Mouse (Mus musculus): ENCODE measurements around the gene Slc16a3. TPM values are rescaled to one million over a fixed set of nuclear protein-coding genes. Genes with fewer than 3 reads are reported as not detected.

Gene Slc16a3
- polyA plus RNA-seq, 1 experiment from 2014 or later = 4.8 TPM

GRCm38 (mm10) chr11:120961594-120961993 is 13.3 kb downstream of the Slc16a3 start:
- no peak for ATAC-seq (ENCODE audit: low FRiP score, low TSS enrichment)
- Histone ChIP-seq H3K9ac (replicated peaks; ENCODE audit: low read length) (no peak overlapping the region), H3K4me1 (ENCODE audit: control insufficient read depth, insufficient read depth, low read length) (no peaks in the 10 kb centered on the region), H3K36me3 (ENCODE audit: control insufficient read depth, insufficient read depth, low read length) (peaks cover 89% of the 10 kb centered on the region), H3K4me2 (ENCODE audit: low read length) (no peak overlapping the region), H3K4me3 (replicated peaks; ENCODE audit: low read depth, low read length) (no peak overlapping the region), H3K9me3 (ENCODE audit: control insufficient read depth, low read length) (no peaks in the 10 kb centered on the region), H3K27ac (replicated peaks; ENCODE audit: low read depth, low read length) (no peak overlapping the region), H3K27me3 (ENCODE audit: control insufficient read depth, insufficient read depth, low read length) (no peaks in the 10 kb centered on the region)
- 90% methylated on average over 7 of the region's 7 CpGs for WGBS
- DNase-seq = no peak

GRCm38 (mm10) chr11:120962050-120962771 is 13.9 kb downstream of the Slc16a3 start:
- ATAC-seq (ENCODE audit: low FRiP score, low TSS enrichment) = no peak
- Histone ChIP-seq H3K9me3 (ENCODE audit: control insufficient read depth, low read length) (no peaks in the 10 kb centered on the region), H3K4me2 (ENCODE audit: low read length) (no peak overlapping the region), H3K36me3 (ENCODE audit: control insufficient read depth, insufficient read depth, low read length) (peaks cover 89% of the 10 kb centered on the region), H3K9ac (replicated peaks; ENCODE audit: low read length) (no peak overlapping the region), H3K4me1 (ENCODE audit: control insufficient read depth, insufficient read depth, low read length) (no peaks in the 10 kb centered on the region), H3K27ac (replicated peaks; ENCODE audit: low read depth, low read length) (no peak overlapping the region), H3K27me3 (ENCODE audit: control insufficient read depth, insufficient read depth, low read length) (no peaks in the 10 kb centered on the region), H3K4me3 (replicated peaks; ENCODE audit: low read depth, low read length) (no peak overlapping the region)
- 95% methylated on average over 13 of the region's 13 CpGs for WGBS
- no peak for DNase-seq

- Histone ChIP-seq H3K27ac (replicated peaks; ENCODE audit: low read depth, low read length) (no peak overlapping the region), H3K4me1 (ENCODE audit: control insufficient read depth, insufficient read depth, low read length) (no peaks in the 10 kb centered on the region), H3K9me3 (ENCODE audit: control insufficient read depth, low read length) (no peaks in the 10 kb centered on the region), H3K27me3 (ENCODE audit: control insufficient read depth, insufficient read depth, low read length) (no peaks in the 10 kb centered on the region), H3K9ac (replicated peaks; ENCODE audit: low read length) (no peak overlapping the region), H3K4me2 (ENCODE audit: low read length) (no peak overlapping the region), H3K36me3 (ENCODE audit: control insufficient read depth, insufficient read depth, low read length) (peaks cover 89% of the 10 kb centered on the region), H3K4me3 (replicated peaks; ENCODE audit: low read depth, low read length) (no peak overlapping the region)
- ATAC-seq (ENCODE audit: low FRiP score, low TSS enrichment) (no peak), DNase-seq (no peak)
- WGBS = 86% methylated on average over 7 of the region's 7 CpGs
Measured at GRCm38 (mm10) chr11:120962909-120963308, 14.6 kb downstream of the Slc16a3 start.

- ATAC-seq (ENCODE audit: low FRiP score, low TSS enrichment) (no peak), DNase-seq (peak; percentile 40)
- 73% methylated on average over 10 of the region's 10 CpGs for WGBS
- Histone ChIP-seq H3K4me1 (ENCODE audit: control insufficient read depth, insufficient read depth, low read length) (no peaks in the 10 kb centered on the region), H3K9ac (replicated peaks; ENCODE audit: low read length) (no peak overlapping the region), H3K36me3 (ENCODE audit: control insufficient read depth, insufficient read depth, low read length) (peaks cover 93% of the 10 kb centered on the region), H3K27me3 (ENCODE audit: control insufficient read depth, insufficient read depth, low read length) (no peaks in the 10 kb centered on the region), H3K4me2 (ENCODE audit: low read length) (no peak overlapping the region), H3K4me3 (replicated peaks; ENCODE audit: low read depth, low read length) (no peak overlapping the region), H3K9me3 (ENCODE audit: control insufficient read depth, low read length) (no peaks in the 10 kb centered on the region), H3K27ac (replicated peaks; ENCODE audit: low read depth, low read length) (no peak overlapping the region)
Measured at GRCm38 (mm10) chr11:120964195-120965157, 16.2 kb downstream of the Slc16a3 start.

GRCm38 (mm10) chr11:120965587-120965986 is 17.3 kb downstream of the Slc16a3 start:
- Histone ChIP-seq H3K9ac (replicated peaks; ENCODE audit: low read length) (no peak overlapping the region), H3K4me3 (replicated peaks; ENCODE audit: low read depth, low read length) (no peak overlapping the region), H3K4me1 (ENCODE audit: control insufficient read depth, insufficient read depth, low read length) (no peaks in the 10 kb centered on the region), H3K27me3 (ENCODE audit: control insufficient read depth, insufficient read depth, low read length) (no peaks in the 10 kb centered on the region), H3K9me3 (ENCODE audit: control insufficient read depth, low read length) (no peaks in the 10 kb centered on the region), H3K27ac (replicated peaks; ENCODE audit: low read depth, low read length) (no peak overlapping the region), H3K36me3 (ENCODE audit: control insufficient read depth, insufficient read depth, low read length) (peaks cover 99% of the 10 kb centered on the region), H3K4me2 (ENCODE audit: low read length) (no peak overlapping the region)
- 86% methylated on average over 4 of the region's 4 CpGs for WGBS
- ATAC-seq (ENCODE audit: low FRiP score, low TSS enrichment) (no peak), DNase-seq (no peak)

GRCm38 (mm10) chr11:120969742-120970141 is 21.5 kb downstream of the Slc16a3 start:
- Histone ChIP-seq H3K4me2 (ENCODE audit: low read length) (no peak overlapping the region), H3K9me3 (ENCODE audit: control insufficient read depth, low read length) (no peaks in the 10 kb centered on the region), H3K27me3 (ENCODE audit: control insufficient read depth, insufficient read depth, low read length) (no peaks in the 10 kb centered on the region), H3K4me3 (replicated peaks; ENCODE audit: low read depth, low read length) (no peak overlapping the region), H3K36me3 (ENCODE audit: control insufficient read depth, insufficient read depth, low read length) (peaks cover 100% of the 10 kb centered on the region), H3K9ac (replicated peaks; ENCODE audit: low read length) (no peak overlapping the region), H3K4me1 (ENCODE audit: control insufficient read depth, insufficient read depth, low read length) (no peaks in the 10 kb centered on the region), H3K27ac (replicated peaks; ENCODE audit: low read depth, low read length) (no peak overlapping the region)
- DNase-seq (no peak), ATAC-seq (ENCODE audit: low FRiP score, low TSS enrichment) (no peak)
- WGBS = 95% methylated on average over 5 of the region's 5 CpGs

GRCm38 (mm10) chr11:120971237-120971636 is 23.0 kb downstream of the Slc16a3 start:
- WGBS = 92% methylated on average over 5 of the region's 5 CpGs

GRCm38 (mm10) chr11:120973318-120973717 is 25.0 kb downstream of the Slc16a3 start:
- H3K4me2 ChIP-seq (ENCODE audit: low read length) = no peak overlapping the region
- DNase-seq = no peak
- no peak overlapping the region for H3K27ac ChIP-seq (replicated peaks; ENCODE audit: low read depth, low read length)
- no peak overlapping the region for H3K4me3 ChIP-seq (replicated peaks; ENCODE audit: low read depth, low read length)
- H3K9ac ChIP-seq (replicated peaks; ENCODE audit: low read length) = no peak overlapping the region
- WGBS = 85% methylated on average over 6 of the region's 6 CpGs
- H3K36me3 ChIP-seq (ENCODE audit: control insufficient read depth, insufficient read depth, low read length) = peaks cover 98% of the 10 kb centered on the region
- no peaks in the 10 kb centered on the region for H3K27me3 ChIP-seq (ENCODE audit: control insufficient read depth, insufficient read depth, low read length)
- ATAC-seq (ENCODE audit: low FRiP score, low TSS enrichment) = no peak
- H3K9me3 ChIP-seq (ENCODE audit: control insufficient read depth, low read length) = no peaks in the 10 kb centered on the region
- H3K4me1 ChIP-seq (ENCODE audit: control insufficient read depth, insufficient read depth, low read length) = no peaks in the 10 kb centered on the region

More at GRCm38 (mm10) chr11:120971237-120971636, 23.0 kb downstream of the Slc16a3 start:
- Histone ChIP-seq H3K36me3 (ENCODE audit: control insufficient read depth, insufficient read depth, low read length) (peaks cover 100% of the 10 kb centered on the region), H3K9ac (replicated peaks; ENCODE audit: low read length) (no peak overlapping the region), H3K4me1 (ENCODE audit: control insufficient read depth, insufficient read depth, low read length) (no peaks in the 10 kb centered on the region), H3K27me3 (ENCODE audit: control insufficient read depth, insufficient read depth, low read length) (no peaks in the 10 kb centered on the region), H3K9me3 (ENCODE audit: control insufficient read depth, low read length) (no peaks in the 10 kb centered on the region), H3K4me2 (ENCODE audit: low read length) (no peak overlapping the region), H3K27ac (replicated peaks; ENCODE audit: low read depth, low read length) (no peak overlapping the region), H3K4me3 (replicated peaks; ENCODE audit: low read depth, low read length) (no peak overlapping the region)
- no peak for ATAC-seq (ENCODE audit: low FRiP score, low TSS enrichment)
- no peak for DNase-seq

Measured in midbrain, embryonic 14.5 days (tissue).